Mouse (Mus musculus) retina, adult 2 months (tissue): ENCODE measurements around the gene Pds5b.
"Not testable (repeated sequence)": the region's sequence is repeated elsewhere in the genome, so short reads cannot be mapped to it uniquely, and the experiment has no call there.

Experiments
- DNase-seq: peaks from one replicate; pipeline ENCODE4 v3.0.0-alpha.2; 2012; ENCODE audit warnings: low read depth, low spot score

The Pds5b gene

DNA sequence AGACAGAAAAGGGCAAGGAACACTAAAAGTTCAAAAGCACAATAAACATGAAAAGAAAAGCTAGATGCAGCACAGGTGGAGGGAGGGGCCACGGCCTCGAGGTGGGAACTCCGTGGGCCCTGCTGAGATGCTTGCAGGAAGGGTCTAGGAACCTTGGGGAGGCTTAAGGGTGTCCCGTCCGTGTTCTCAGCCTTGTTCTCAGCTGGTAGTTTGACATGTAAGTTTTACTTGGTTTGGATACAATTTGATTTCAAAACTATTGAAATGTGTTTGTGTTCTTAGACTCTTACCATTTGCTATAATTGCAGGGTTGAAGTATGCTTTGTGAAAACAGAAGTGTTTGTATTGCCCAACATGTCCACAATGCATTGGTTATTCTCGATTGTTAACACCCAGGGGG is 149.2 kb downstream of the Pds5b start:
- DNase-seq: no peak

- DNase-seq: no peak
Observed at GRCm38 (mm10) chr5:150823361-150823760, 149.8 kb downstream of the Pds5b start.

GRCm38 (mm10) chr5:150829499-150829898 is 156.0 kb downstream of the Pds5b start:
- no peak for DNase-seq

- no peak for DNase-seq
Observed at GRCm38 (mm10) chr5:150830718-150831117, 157.2 kb downstream of the Pds5b start.

GRCm38 (mm10) chr5:150836782-150837181 is 163.2 kb downstream of the Pds5b start:
- DNase-seq: no peak

GRCm38 (mm10) chr5:150839688-150840541 is 166.4 kb downstream of the Pds5b start:
- no peak for DNase-seq

GRCm38 (mm10) chr5:150840596-150840995 is 167.1 kb downstream of the Pds5b start:
- DNase-seq: no peak

DNA sequence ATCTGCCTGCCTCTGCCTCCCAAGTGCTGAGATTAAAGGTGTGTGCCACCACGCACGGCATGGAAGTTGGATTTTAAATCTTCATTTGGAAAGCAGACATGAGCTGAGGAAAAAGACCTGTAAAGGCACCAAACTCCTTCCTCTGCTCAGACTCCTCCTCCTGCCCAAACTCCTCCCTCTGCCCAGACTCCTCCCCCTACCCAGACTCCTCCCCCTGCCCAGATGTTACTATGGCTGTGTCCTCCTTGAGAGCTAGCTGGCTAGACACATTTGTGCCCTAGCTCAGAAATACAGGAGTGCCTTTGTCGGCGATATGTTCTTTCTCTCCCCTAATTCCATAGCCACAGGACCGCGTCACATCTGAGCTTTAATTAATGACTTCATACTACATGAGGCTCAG is 172.4 kb downstream of the Pds5b start:
- DNase-seq: no peak

DNA sequence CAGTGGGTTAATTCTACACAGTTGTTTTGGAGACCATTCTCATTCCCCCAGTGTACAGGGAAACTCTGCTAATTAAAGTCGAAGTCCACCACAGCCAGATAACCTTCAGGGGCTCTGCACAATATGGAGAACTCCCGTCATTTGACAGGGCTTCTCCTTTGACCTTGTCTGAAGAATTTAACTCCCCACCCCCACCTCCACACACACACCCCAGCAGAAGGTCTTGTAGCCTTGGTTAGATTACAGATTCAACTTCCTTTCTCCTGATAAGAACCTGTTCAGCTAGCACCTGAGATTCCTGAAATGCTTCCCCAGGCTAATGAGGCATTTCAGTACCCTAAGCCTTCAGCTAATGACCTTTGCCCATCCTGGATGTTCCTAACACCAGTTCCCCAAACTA is 177.3 kb downstream of the Pds5b start:
- no peak for DNase-seq

GRCm38 (mm10) chr5:150852097-150852496 is 178.6 kb downstream of the Pds5b start:
- not testable (repeated sequence) for DNase-seq

DNA sequence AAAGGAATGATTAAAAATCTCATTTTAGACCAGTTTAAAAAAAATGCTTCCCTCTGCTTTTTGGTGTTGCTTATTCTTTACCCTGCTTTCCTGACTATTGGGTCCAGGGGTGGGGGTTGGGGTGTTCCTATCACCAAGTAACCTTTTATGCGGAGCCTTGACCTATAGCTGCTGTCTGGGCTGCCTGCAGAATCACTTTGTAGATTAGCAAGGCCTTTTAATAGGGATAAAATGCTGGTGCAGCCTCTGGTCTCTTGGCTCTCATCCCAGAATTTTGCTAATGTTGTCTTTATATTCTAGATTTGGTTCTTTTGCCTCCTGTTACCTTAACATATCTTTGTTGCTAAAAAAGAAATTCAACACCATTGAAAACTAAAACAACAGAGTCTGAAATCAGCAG is 181.0 kb downstream of the Pds5b start:
- no peak for DNase-seq

- DNase-seq: no peak
Observed at GRCm38 (mm10) chr5:150859642-150860194, 186.2 kb downstream of the Pds5b start.
